Mouse (Mus musculus): ENCODE measurements around the gene Olfr1386. TPM values are rescaled to one million over a fixed set of nuclear protein-coding genes. Genes with fewer than 3 reads are reported as not detected.

The Olfr1386 gene
- total RNA-seq (2023; ENCODE audit: inconsistent age) = not detected in 4 replicates

DNA sequence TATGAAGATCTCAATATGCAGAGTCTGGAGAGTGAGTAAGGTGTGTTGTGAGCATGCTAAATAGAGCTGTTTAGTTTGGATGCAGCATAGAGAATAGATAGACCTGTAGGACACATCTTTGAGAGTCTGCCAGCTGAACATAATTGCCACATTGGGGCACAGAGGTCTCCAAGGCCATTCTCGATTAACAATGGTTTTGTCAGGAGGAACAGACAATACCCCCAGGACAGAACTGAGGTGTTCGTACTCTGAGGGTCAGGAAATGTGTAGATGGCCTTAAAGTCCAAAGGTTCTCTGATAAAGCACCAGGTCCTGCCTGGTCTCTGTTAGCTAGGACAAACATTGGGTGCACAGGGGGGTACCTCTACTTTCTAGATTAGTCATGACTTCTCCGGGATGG lies at the start of gene Olfr1386:
TSS of gene Olfr1386 (plus strand) at position 301 of the 400 bp plus-strand sequence.

GRCm38 (mm10) chr11:49422767-49423166 lies 42.1 kb upstream of the Olfr1386 start, which contains the start of gene Olfr1389:
Gene Olfr1389, plus strand, starts transcription at chr11:49423067.

GRCm38 (mm10) chr11:49436411-49436810 lies 28.4 kb upstream of the Olfr1386 start, which contains the start of gene Olfr1388:
Gene Olfr1388, plus strand, starts transcription at chr11:49436624.

GRCm38 (mm10) chr11:49455043-49455442 lies 9.8 kb upstream of the Olfr1386 start, which contains the start of gene Olfr1387:
Gene Olfr1387, plus strand, starts transcription at chr11:49455343.

DNA sequence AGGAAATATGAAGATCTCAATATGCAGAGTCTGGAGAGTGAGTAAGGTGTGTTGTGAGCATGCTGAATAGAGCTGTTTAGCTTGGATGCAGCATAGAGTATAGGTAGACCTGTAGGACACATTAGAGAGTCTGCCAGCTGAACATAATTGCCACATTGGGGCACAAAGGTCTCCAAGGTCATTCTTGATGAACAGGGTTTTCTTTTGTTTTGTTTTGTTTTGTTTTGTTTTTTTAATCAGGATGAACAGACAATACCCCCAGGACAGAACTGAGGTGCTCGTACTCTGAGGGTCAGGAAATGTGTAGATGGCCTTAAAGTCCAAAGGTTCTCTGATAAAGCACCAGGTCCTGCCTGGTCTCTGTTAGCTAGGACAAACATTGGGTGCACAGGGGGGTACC lies 23.9 kb downstream of the Olfr1386 start, which contains the start of gene Olfr1385:
TSS of gene Olfr1385 (plus strand) at position 301 of the 400 bp plus-strand sequence.

GRCm38 (mm10) chr11:49519348-49519747 lies 54.5 kb downstream of the Olfr1386 start, which contains the start of gene Olfr1383:
Gene Olfr1383, plus strand, starts transcription at chr11:49519648.

Other genes starting within 250 kb of the Olfr1386 start
- gene Mgat1, start 220.9 kb upstream of the Olfr1386 start, total RNA-seq (2023; ENCODE audit: inconsistent age) = 158 to 182 TPM (median 172 TPM) in 4 replicates
- 0.61 to 1.9 TPM (median 1.0 TPM) in 4 replicates for gene Olfr1393, start 186.7 kb upstream of the Olfr1386 start, total RNA-seq (2023; ENCODE audit: inconsistent age)
- 0.30 to 0.51 TPM in 2 of 4 replicates, not detected in the others for gene Olfr1392, start 179.8 kb upstream of the Olfr1386 start, total RNA-seq (2023; ENCODE audit: inconsistent age)
- not detected in 4 replicates for gene Olfr10, start 160.3 kb upstream of the Olfr1386 start, total RNA-seq (2023; ENCODE audit: inconsistent age)
- gene Olfr1391, start 142.3 kb upstream of the Olfr1386 start, total RNA-seq (2023; ENCODE audit: inconsistent age) = not detected in 4 replicates
- gene Olfr1390, start 129.9 kb upstream of the Olfr1386 start, total RNA-seq (2023; ENCODE audit: inconsistent age) = not detected in 4 replicates
- gene Olfr1389, start 42.0 kb upstream of the Olfr1386 start, total RNA-seq (2023; ENCODE audit: inconsistent age) = not detected in 4 replicates
- 0.33 to 0.78 TPM (median 0.70 TPM) in 4 replicates for gene Olfr1388, start 28.4 kb upstream of the Olfr1386 start, total RNA-seq (2023; ENCODE audit: inconsistent age)
- gene Olfr1387, start 9.7 kb upstream of the Olfr1386 start, total RNA-seq (2023; ENCODE audit: inconsistent age) = not detected in 4 replicates
- gene Olfr1385, start 24.0 kb downstream of the Olfr1386 start, total RNA-seq (2023; ENCODE audit: inconsistent age) = 0.27 TPM in 1 of 4 replicates, not detected in the others
- not detected in 4 replicates for gene Olfr1384, start 41.7 kb downstream of the Olfr1386 start, total RNA-seq (2023; ENCODE audit: inconsistent age)
- not detected in 4 replicates for gene Olfr1383, start 54.6 kb downstream of the Olfr1386 start, total RNA-seq (2023; ENCODE audit: inconsistent age)
- gene Olfr1382, start 63.2 kb downstream of the Olfr1386 start, total RNA-seq (2023; ENCODE audit: inconsistent age) = not detected in 4 replicates
- gene Olfr1381, start 78.4 kb downstream of the Olfr1386 start, total RNA-seq (2023; ENCODE audit: inconsistent age) = not detected in 4 replicates
- not detected in 4 replicates for gene Olfr1380, start 91.8 kb downstream of the Olfr1386 start, total RNA-seq (2023; ENCODE audit: inconsistent age)
- not detected in 4 replicates for gene Flt4, start 144.2 kb downstream of the Olfr1386 start, total RNA-seq (2023; ENCODE audit: inconsistent age)
- not detected in 4 replicates for gene Scgb3a1, start 198.6 kb downstream of the Olfr1386 start, total RNA-seq (2023; ENCODE audit: inconsistent age)
- 67.5 to 74.4 TPM (median 73.1 TPM) in 4 replicates for gene Cnot6, start 247.7 kb downstream of the Olfr1386 start, total RNA-seq (2023; ENCODE audit: inconsistent age)

Measured in B cell, adult (primary cell).